Mouse (Mus musculus) MN1 (cell line): ENCODE data around the gene Prkn.

Source experiments
- DNase-seq: peaks from one replicate; pipeline ENCODE4 v3.0.0-alpha.2; 2016; ENCODE audit warnings: low spot score

Gene Prkn

GRCm38 (mm10) chr17:12094827-12095590, 1254.8 kb downstream of the Prkn start:
- no peak for DNase-seq

GRCm38 (mm10) chr17:12099415-12099814, 1259.2 kb downstream of the Prkn start:
- no peak for DNase-seq

GRCm38 (mm10) chr17:12102326-12102725, 1262.1 kb downstream of the Prkn start:
- DNase-seq, result no peak

GRCm38 (mm10) chr17:12103781-12104180, 1263.6 kb downstream of the Prkn start:
- DNase-seq, result no peak

- DNase-seq, result peak; percentile 51
Measured at GRCm38 (mm10) chr17:12104245-12104644, 1264.1 kb downstream of the Prkn start.

DNA sequence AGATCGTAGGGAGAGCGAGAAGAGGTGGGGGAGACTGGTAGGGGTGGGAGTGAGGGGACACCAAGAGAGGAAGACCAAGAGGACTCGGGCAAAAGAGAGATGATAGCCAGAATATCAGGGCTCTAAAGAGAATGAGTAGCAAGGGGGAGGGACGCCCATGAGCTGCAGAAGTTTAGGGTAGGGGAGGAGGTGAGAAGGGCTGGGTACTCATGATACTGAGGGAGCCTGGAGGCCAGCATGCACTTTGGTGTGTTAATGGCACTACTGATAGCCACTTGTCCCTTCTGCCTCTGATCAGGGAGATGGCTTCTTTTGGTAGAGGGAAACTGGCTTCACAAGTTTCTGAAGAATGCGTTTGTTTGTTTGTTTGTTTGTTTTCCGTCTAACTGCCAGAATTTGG, 1264.5 kb downstream of the Prkn start:
- DNase-seq, result no peak

DNA sequence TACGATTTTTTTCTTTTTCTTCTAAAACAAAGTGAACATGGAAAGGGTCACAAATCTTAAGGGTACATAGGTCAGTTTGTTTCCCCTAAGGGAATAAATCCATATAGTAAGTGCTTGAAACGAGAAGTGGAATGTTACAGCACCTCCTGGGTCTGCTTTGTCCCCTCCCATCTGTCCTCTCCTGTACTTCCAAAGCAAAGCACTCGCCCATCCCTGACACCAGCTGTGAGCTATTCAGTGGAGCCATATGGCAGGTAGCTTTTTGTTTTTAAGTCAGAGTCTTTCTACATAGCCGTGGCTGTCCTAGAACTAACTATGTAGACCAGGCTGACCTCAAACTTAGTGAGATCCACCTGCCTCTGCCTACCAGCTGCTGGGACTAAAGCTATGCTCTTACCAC, 1266.1 kb downstream of the Prkn start:
- DNase-seq, result no peak
